Mouse (Mus musculus) megakaryocyte, embryonic 14.5 days (primary cell): ENCODE data around the gene Thrap3.

Experiments used
- FLI1 ChIP-seq: IDR thresholded peaks from 2 replicates; pipeline ENCODE4 v1.6.1; 2012; ENCODE audit warnings: low read length, inconsistent platforms, mixed read lengths
- GATA1 ChIP-seq: IDR thresholded peaks from 3 replicates; pipeline ENCODE4 v1.6.1; 2012; ENCODE audit warnings: mixed read lengths, low read length, inconsistent platforms, borderline replicate concordance

GRCm38 (mm10) chr4:126115871-126116521, 86.6 kb downstream of the Thrap3 start:
- TF ChIP-seq FLI1 = no peak
- TF ChIP-seq GATA1 = no peak
